Mouse (Mus musculus): ENCODE measurements around the gene Ube2e3. TPM values are rescaled to one million over a fixed set of nuclear protein-coding genes. Genes with fewer than 3 reads are reported as not detected.

Gene Ube2e3
- polyA plus RNA-seq, 1 experiment, result 26.2 TPM

GRCm38 (mm10) chr2:78922980-78923674, 55.2 kb downstream of the Ube2e3 start:
- TF ChIP-seq USF1 (IDR thresholded peaks at IDR 0.05; ENCODE audit: low read depth) (no peak), MYOD1 (IDR thresholded peaks at IDR 0.05; ENCODE audit: control insufficient read depth, insufficient read length, low read depth) (no peak), FOSL1 (IDR thresholded peaks at IDR 0.05; ENCODE audit: insufficient read depth, low read length, poor library complexity, severe bottlenecking) (no peak), MAX (IDR thresholded peaks at IDR 0.05) (no peak), MYOG (IDR thresholded peaks at IDR 0.05; ENCODE audit: control insufficient read depth, extremely low read depth, insufficient read length) (no peak), CTCF (IDR thresholded peaks at IDR 0.05; ENCODE audit: control insufficient read depth, insufficient read depth, insufficient read length) (no peak), CEBPB (IDR thresholded peaks at IDR 0.05; ENCODE audit: low read depth) (no peak)
- Histone ChIP-seq H3K79me2 (ENCODE audit: control insufficient read depth, insufficient read depth) (no peaks in the 10 kb centered on the region), H3K36me3 (ENCODE audit: control insufficient read depth, insufficient read depth) (peaks cover 24% of the 10 kb centered on the region), H3K79me3 (ENCODE audit: low read depth) (no peaks in the 10 kb centered on the region), H3K4me3 (ENCODE audit: insufficient read depth, poor library complexity, severe bottlenecking) (no peak overlapping the region), H3K27me3 (ENCODE audit: control insufficient read depth, insufficient read depth, insufficient read length) (no peaks in the 10 kb centered on the region), H3ac (ENCODE audit: control insufficient read depth, insufficient read length, low read depth) (no peak overlapping the region)

GRCm38 (mm10) chr2:78925807-78926206, 57.9 kb downstream of the Ube2e3 start:
- Histone ChIP-seq H3K79me3 (ENCODE audit: low read depth) (no peaks in the 10 kb centered on the region), H3K36me3 (ENCODE audit: control insufficient read depth, insufficient read depth) (peaks cover 8% of the 10 kb centered on the region), H3ac (ENCODE audit: control insufficient read depth, insufficient read length, low read depth) (no peak overlapping the region), H3K27me3 (ENCODE audit: control insufficient read depth, insufficient read depth, insufficient read length) (no peaks in the 10 kb centered on the region), H3K4me3 (ENCODE audit: insufficient read depth, poor library complexity, severe bottlenecking) (no peak overlapping the region), H3K79me2 (ENCODE audit: control insufficient read depth, insufficient read depth) (no peaks in the 10 kb centered on the region)
- TF ChIP-seq USF1 (IDR thresholded peaks at IDR 0.05; ENCODE audit: low read depth), result no peak

- Histone ChIP-seq H3K4me3 (ENCODE audit: insufficient read depth, poor library complexity, severe bottlenecking) (no peak overlapping the region), H3K36me3 (ENCODE audit: control insufficient read depth, insufficient read depth) (no peaks in the 10 kb centered on the region), H3K79me3 (ENCODE audit: low read depth) (no peaks in the 10 kb centered on the region), H3K79me2 (ENCODE audit: control insufficient read depth, insufficient read depth) (no peaks in the 10 kb centered on the region), H3ac (ENCODE audit: control insufficient read depth, insufficient read length, low read depth) (no peak overlapping the region), H3K27me3 (ENCODE audit: control insufficient read depth, insufficient read depth, insufficient read length) (no peaks in the 10 kb centered on the region)
- TF ChIP-seq MAX (IDR thresholded peaks at IDR 0.05) (no peak), CTCF (IDR thresholded peaks at IDR 0.05; ENCODE audit: control insufficient read depth, insufficient read depth, insufficient read length) (no peak), MYOG (IDR thresholded peaks at IDR 0.05; ENCODE audit: control insufficient read depth, extremely low read depth, insufficient read length) (no peak), USF1 (IDR thresholded peaks at IDR 0.05; ENCODE audit: low read depth) (no peak), CEBPB (IDR thresholded peaks at IDR 0.05; ENCODE audit: low read depth) (no peak), MYOD1 (IDR thresholded peaks at IDR 0.05; ENCODE audit: control insufficient read depth, insufficient read length, low read depth) (no peak), FOSL1 (IDR thresholded peaks at IDR 0.05; ENCODE audit: insufficient read depth, low read length, poor library complexity, severe bottlenecking) (no peak)
These were observed 59.7 kb downstream of the Ube2e3 start for GRCm38 (mm10) chr2:78927625-78928024.

GRCm38 (mm10) chr2:78928080-78928479, 60.2 kb downstream of the Ube2e3 start:
- TF ChIP-seq CTCF (IDR thresholded peaks at IDR 0.05; ENCODE audit: control insufficient read depth, insufficient read depth, insufficient read length) (no peak), MYOG (IDR thresholded peaks at IDR 0.05; ENCODE audit: control insufficient read depth, extremely low read depth, insufficient read length) (no peak), FOSL1 (IDR thresholded peaks at IDR 0.05; ENCODE audit: insufficient read depth, low read length, poor library complexity, severe bottlenecking) (no peak), MYOD1 (IDR thresholded peaks at IDR 0.05; ENCODE audit: control insufficient read depth, insufficient read length, low read depth) (no peak), MAX (IDR thresholded peaks at IDR 0.05) (no peak), CEBPB (IDR thresholded peaks at IDR 0.05; ENCODE audit: low read depth) (no peak), USF1 (IDR thresholded peaks at IDR 0.05; ENCODE audit: low read depth) (no peak)
- Histone ChIP-seq H3ac (ENCODE audit: control insufficient read depth, insufficient read length, low read depth) (no peak overlapping the region), H3K4me3 (ENCODE audit: insufficient read depth, poor library complexity, severe bottlenecking) (no peak overlapping the region), H3K36me3 (ENCODE audit: control insufficient read depth, insufficient read depth) (no peaks in the 10 kb centered on the region), H3K79me2 (ENCODE audit: control insufficient read depth, insufficient read depth) (no peaks in the 10 kb centered on the region), H3K79me3 (ENCODE audit: low read depth) (no peaks in the 10 kb centered on the region), H3K27me3 (ENCODE audit: control insufficient read depth, insufficient read depth, insufficient read length) (no peaks in the 10 kb centered on the region)

GRCm38 (mm10) chr2:78931358-78931757, 63.4 kb downstream of the Ube2e3 start:
- Histone ChIP-seq H3K79me3 (ENCODE audit: low read depth) (no peaks in the 10 kb centered on the region), H3K36me3 (ENCODE audit: control insufficient read depth, insufficient read depth) (no peaks in the 10 kb centered on the region), H3K79me2 (ENCODE audit: control insufficient read depth, insufficient read depth) (no peaks in the 10 kb centered on the region), H3K27me3 (ENCODE audit: control insufficient read depth, insufficient read depth, insufficient read length) (no peaks in the 10 kb centered on the region), H3ac (ENCODE audit: control insufficient read depth, insufficient read length, low read depth) (no peak overlapping the region), H3K4me3 (ENCODE audit: insufficient read depth, poor library complexity, severe bottlenecking) (no peak overlapping the region)
- TF ChIP-seq MYOG (IDR thresholded peaks at IDR 0.05; ENCODE audit: control insufficient read depth, extremely low read depth, insufficient read length) (no peak), MAX (IDR thresholded peaks at IDR 0.05) (no peak), FOSL1 (IDR thresholded peaks at IDR 0.05; ENCODE audit: insufficient read depth, low read length, poor library complexity, severe bottlenecking) (no peak), CTCF (IDR thresholded peaks at IDR 0.05; ENCODE audit: control insufficient read depth, insufficient read depth, insufficient read length) (no peak), USF1 (IDR thresholded peaks at IDR 0.05; ENCODE audit: low read depth) (no peak), MYOD1 (IDR thresholded peaks at IDR 0.05; ENCODE audit: control insufficient read depth, insufficient read length, low read depth) (no peak), CEBPB (IDR thresholded peaks at IDR 0.05; ENCODE audit: low read depth) (no peak)

GRCm38 (mm10) chr2:78959451-78959850, 91.5 kb downstream of the Ube2e3 start:
- TF ChIP-seq MYOG (IDR thresholded peaks at IDR 0.05; ENCODE audit: control insufficient read depth, extremely low read depth, insufficient read length), result no peak
- TF ChIP-seq FOSL1 (IDR thresholded peaks at IDR 0.05; ENCODE audit: insufficient read depth, low read length, poor library complexity, severe bottlenecking), result no peak
- TF ChIP-seq MAX (IDR thresholded peaks at IDR 0.05), result no peak
- TF ChIP-seq CTCF (IDR thresholded peaks at IDR 0.05; ENCODE audit: control insufficient read depth, insufficient read depth, insufficient read length), result no peak
- TF ChIP-seq USF1 (IDR thresholded peaks at IDR 0.05; ENCODE audit: low read depth), result no peak
- TF ChIP-seq CEBPB (IDR thresholded peaks at IDR 0.05; ENCODE audit: low read depth), result no peak
- no peak for TF ChIP-seq MYOD1 (IDR thresholded peaks at IDR 0.05; ENCODE audit: control insufficient read depth, insufficient read length, low read depth)
- no peak overlapping the region for H3K4me3 ChIP-seq (ENCODE audit: insufficient read depth, poor library complexity, severe bottlenecking)
- H3K79me2 ChIP-seq (ENCODE audit: control insufficient read depth, insufficient read depth), result no peaks in the 10 kb centered on the region

More at GRCm38 (mm10) chr2:78959451-78959850, 91.5 kb downstream of the Ube2e3 start:
- Histone ChIP-seq H3K79me3 (ENCODE audit: low read depth) (no peaks in the 10 kb centered on the region), H3K27me3 (ENCODE audit: control insufficient read depth, insufficient read depth, insufficient read length) (no peaks in the 10 kb centered on the region), H3K36me3 (ENCODE audit: control insufficient read depth, insufficient read depth) (no peaks in the 10 kb centered on the region), H3ac (ENCODE audit: control insufficient read depth, insufficient read length, low read depth) (no peak overlapping the region)
